Mouse (Mus musculus) cerebellum, adult (tissue): ENCODE results near the gene Usp29.
"Not testable (repeated sequence)": the region's sequence is repeated elsewhere in the genome, so short reads cannot be mapped to it uniquely, and the experiment has no call there.

Source experiments
- ATAC-seq: cut with Nextera tagmentation; 2 replicates; pipeline ENCODE4 v1.9.2; 2017; ENCODE audit warnings: mild to moderate bottlenecking, moderate library complexity, mixed read lengths; ENCODE audit not compliant: insufficient number of reproducible peaks, low FRiP score, low TSS enrichment

Gene Usp29

GRCm38 (mm10) chr7:6858694-6859270, 128.4 kb downstream of the Usp29 start:
- no peak for ATAC-seq

GRCm38 (mm10) chr7:6860689-6861088, 130.3 kb downstream of the Usp29 start:
- ATAC-seq, result no peak

DNA sequence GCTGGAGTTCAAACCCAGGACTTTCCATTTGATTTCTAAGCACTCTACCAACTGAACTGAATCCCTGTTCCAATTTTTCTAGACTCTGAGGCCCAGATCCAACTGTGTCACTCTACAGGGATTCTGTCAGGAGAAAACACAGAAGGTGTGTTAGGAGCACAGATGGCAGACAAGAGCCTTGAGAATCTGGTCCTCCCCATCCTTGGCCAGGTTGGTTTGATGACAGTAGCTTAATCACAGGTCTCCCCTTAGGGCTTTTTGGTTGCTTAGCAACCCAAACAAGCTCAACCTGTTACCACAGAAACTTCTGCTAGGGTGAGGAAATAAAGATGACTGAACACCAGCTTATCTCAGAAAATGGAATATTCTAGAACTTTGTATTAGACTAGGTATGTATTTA, 136.0 kb downstream of the Usp29 start:
- ATAC-seq, result peak; percentile 82

GRCm38 (mm10) chr7:6868831-6869230, 138.5 kb downstream of the Usp29 start:
- ATAC-seq, result no peak

DNA sequence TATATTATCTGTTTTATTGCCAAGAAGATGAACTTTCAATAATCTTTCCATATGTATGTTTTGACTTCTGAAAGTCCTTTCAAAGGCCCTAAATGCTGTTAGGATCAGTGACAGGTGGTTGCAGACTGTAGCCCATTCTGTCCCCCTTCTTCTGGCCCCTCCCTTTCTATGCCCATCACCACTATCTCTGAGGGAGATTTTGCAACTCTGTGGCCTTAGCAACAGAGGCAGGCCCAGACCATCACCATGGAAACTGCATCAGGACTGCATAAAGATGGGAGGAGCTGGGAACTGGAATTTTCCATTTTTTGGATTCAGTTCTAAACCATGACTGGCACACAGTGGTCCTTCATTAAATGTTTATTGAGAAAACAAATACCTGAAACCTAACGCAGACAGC, 139.2 kb downstream of the Usp29 start:
- ATAC-seq, result no peak

DNA sequence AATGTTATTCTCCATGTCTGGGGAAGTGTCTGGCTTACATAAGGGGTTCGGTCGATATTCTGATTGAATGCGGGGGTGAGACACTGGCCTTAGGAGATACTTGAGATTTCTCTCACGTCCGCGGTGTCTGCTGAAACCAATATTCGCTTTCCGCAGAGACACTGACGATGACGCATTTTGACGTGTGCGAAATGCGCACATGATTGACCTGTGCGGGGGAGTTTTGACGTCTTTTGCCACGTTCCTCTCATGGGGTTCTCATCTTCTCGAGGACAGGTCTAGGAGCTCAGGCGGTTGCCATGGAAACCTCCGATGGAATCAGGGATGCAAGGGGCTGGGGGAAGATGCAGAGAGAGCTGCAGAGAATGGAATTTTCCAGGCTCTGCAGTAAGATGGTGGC, 144.1 kb downstream of the Usp29 start:
- no peak for ATAC-seq

DNA sequence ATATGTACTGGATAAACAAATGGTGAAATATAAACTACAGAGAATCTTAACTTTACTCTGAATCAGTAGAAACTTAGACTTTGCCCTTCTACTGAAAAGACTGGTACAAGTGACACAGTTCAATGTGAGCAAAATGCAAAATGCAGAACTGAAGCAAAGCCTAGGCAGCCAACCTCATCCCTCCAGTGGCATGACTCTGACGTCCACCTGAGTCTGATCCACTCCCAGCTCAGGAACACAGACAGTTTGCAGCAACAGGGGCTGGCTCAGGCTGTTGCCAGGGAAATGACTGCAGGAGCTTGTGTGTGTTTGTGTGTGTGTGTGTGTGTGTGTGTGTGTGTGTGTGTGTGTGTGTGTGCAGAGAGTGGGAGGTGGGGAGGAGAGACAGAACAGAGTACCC, 147.8 kb downstream of the Usp29 start:
- no peak for ATAC-seq

DNA sequence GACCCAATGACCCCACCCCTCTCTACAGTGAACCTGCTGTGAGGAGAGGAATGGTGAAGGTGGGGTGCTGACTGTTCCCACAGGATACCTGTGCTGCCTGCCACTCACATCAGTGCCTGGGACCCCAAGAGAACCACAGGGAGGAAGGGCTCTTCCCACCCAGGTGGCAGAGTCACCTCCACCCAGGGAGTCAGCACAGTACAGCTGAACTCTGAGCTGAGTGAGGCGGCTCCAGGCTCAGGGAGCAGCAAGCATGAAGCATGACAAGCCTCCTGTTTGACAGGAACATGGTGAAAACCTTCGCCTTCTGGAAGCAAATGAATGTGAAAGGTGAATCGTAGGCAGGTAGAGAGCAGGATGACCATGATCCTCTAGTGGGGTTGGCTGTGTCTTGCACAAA, 148.5 kb downstream of the Usp29 start:
- not testable (repeated sequence) for ATAC-seq

GRCm38 (mm10) chr7:6879512-6880164, 149.3 kb downstream of the Usp29 start:
- no peak for ATAC-seq

GRCm38 (mm10) chr7:6880918-6881317, 150.5 kb downstream of the Usp29 start:
- ATAC-seq, result not testable (repeated sequence)

DNA sequence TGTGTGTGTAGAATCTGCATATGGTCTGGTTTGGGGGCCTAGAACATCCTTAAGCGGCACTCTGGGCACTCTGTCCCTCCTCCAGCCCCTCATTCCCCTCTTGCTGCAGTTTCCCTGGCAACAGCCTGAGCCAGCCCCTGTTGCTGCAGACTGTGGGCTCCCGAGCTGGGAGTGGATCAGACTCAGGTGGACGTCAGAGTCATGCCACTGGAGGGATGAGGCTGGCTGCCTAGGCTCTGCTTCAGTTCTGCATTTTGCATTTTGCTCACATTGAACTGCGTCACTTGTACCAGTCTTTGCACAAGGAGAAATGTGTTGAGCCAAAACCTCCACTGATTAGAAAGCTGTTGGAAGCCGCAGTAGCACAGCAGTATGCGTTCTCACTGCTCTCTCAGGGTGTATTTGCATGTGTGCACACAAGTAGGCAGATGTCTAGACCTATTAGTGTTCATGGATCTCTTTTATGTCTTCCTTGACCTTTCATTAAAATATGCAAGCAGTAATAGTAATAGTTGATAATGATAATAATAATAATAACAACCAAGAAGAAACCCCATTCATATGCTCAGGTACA, 151.2 kb downstream of the Usp29 start:
- ATAC-seq, result no peak

DNA sequence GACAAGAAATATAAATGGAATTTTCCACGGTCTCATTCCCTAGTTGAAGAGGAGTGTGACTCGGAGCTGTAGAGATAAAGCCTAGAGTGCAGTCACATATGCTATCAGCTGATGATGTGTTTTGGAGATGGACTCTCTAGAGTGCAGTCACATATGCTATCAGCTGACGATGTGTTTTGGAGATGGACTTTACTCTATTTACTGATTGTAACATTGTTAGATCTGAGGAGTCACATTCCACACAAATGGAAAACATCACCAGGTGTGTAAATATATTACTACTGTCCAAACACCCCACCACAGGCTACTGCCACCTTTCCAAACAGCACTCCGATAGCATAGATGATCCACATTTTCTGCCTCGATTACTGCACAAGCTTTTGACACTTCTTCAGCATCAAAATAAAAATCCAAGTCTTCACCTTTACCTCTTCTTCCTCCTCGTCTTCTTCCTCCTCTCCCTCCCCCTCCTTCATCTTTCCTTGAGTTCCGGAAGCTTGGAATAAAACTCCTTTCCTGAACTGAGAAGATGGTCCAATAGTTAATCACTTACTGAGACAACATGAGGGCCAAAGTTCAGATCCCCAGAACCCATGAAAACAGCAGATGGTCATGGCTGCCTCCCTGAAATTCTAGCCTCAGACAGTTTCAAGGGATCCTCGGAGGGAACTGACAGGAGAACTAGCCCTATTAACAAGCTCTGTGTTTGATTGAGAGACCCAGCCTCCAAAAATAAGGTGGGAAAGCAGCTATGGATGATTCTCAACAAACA, 153.2 kb downstream of the Usp29 start:
- ATAC-seq, result no peak

DNA sequence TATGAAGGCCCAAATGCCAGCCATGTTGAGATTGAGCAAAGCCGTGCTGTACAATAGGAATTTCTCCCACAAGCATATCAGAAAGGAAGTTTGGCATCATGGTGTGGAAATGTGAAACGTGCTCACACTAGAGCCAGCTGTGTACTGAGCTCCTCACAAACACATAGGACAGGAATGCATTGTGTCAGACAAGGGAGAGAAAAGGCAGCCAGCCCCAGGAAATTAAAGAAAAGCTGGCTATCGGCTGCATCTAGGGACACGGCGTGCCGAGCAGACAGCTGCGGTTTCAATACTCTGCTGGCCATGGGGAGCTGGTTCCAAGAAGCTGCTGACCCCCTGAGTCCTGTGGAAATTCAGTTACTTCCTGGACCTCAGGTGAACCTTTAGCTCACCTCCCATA, 155.0 kb downstream of the Usp29 start:
- ATAC-seq, result no peak

- no peak for ATAC-seq
Observed at GRCm38 (mm10) chr7:6886896-6887295, 156.5 kb downstream of the Usp29 start.

- ATAC-seq, result no peak
Observed at GRCm38 (mm10) chr7:6889871-6890270, 159.5 kb downstream of the Usp29 start.

- ATAC-seq, result no peak
Observed at GRCm38 (mm10) chr7:6891206-6891605, 160.8 kb downstream of the Usp29 start.

GRCm38 (mm10) chr7:6897021-6897420, 166.6 kb downstream of the Usp29 start:
- ATAC-seq, result not testable (repeated sequence)

DNA sequence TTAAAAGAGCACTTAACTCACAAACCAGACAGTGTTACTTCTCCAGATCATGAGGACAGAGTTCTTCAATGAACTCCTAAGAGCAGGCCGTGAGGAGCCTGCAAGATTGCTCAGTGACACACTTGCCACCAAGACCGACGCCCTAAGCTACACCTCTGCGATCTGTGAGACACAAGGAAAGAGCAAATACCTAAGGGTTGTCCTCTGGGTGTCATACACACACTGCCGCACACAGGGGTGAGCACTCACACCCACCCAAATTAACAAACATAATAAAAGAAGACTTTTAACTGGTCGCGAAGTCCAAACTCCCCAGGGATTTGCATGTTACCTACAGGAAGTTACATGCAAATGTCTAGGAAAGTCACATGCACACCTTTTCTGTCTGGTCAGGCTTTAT, 170.3 kb downstream of the Usp29 start:
- ATAC-seq, result no peak

DNA sequence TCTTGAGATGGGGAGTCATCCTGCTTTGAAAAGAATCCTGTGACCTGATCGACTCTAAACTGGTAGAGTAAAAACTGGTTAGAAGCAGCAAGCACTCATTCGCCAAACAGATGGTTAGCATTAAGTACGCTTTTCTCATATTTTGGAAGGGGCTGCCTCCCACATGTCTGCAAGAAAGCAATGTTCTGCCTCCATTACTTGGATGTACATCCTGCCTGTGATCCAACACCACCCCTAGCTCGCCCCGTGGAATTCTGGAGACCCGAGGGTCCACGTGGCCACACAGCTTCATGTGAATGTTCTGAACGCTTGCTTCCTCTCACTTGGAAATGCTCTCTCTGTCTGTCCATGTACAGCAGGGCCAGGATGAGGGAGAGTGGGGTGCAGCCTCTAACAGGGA, 173.1 kb downstream of the Usp29 start:
- no peak for ATAC-seq

GRCm38 (mm10) chr7:6910527-6910926, 180.1 kb downstream of the Usp29 start:
- ATAC-seq, result no peak

- ATAC-seq, result no peak
Observed at GRCm38 (mm10) chr7:6911731-6912130, 181.4 kb downstream of the Usp29 start.
